Mouse (Mus musculus) hindbrain, postnatal 0 days (tissue): Measurements from ENCODE around the gene Syt11. TPM values are rescaled to one million over a fixed set of nuclear protein-coding genes. Genes with fewer than 3 reads are reported as not detected.
"Not testable (repeated sequence)": the region's sequence is repeated elsewhere in the genome, so short reads cannot be mapped to it uniquely, and the experiment has no call there.

Source experiments
- ATAC-seq: fragments of 200-750 bp; cut with Nextera tagmentation; 2 replicates; pipeline ENCODE4 v1.8.0; 2017; ENCODE audit warnings: mild to moderate bottlenecking, moderate TSS enrichment, moderate library complexity
- DNase-seq: peaks from one replicate; pipeline ENCODE4 v3.0.0-alpha.2; 2015; ENCODE audit warnings: low spot score
- H3K27ac ChIP-seq: fragments of 300-500 bp; sonication (generic); 2 replicates; pipeline ENCODE4 v1.5.1; 2014; ENCODE audit warnings: mild to moderate bottlenecking
- H3K27me3 ChIP-seq: fragments of 300-500 bp; sonication (generic); 2 replicates; pipeline ENCODE4 v1.6.1; 2014; ENCODE audit warnings: low read length, mixed read lengths; ENCODE audit not compliant: insufficient read depth
- H3K36me3 ChIP-seq: fragments of 300-500 bp; sonication (generic); 2 replicates; pipeline ENCODE4 v1.6.1; 2014; ENCODE audit warnings: low read length, mixed read lengths; ENCODE audit not compliant: insufficient read depth
- H3K4me1 ChIP-seq: fragments of 300-500 bp; sonication (generic); 2 replicates; pipeline ENCODE4 v1.6.1; 2014; ENCODE audit warnings: antibody characterized with exemption, low read length, mixed read lengths; ENCODE audit not compliant: insufficient read depth
- H3K4me2 ChIP-seq: fragments of 300-500 bp; sonication (generic); 2 replicates; pipeline ENCODE4 v1.6.1; 2014; ENCODE audit warnings: low read depth, mild to moderate bottlenecking, low read length, moderate library complexity, mixed read lengths
- H3K4me3 ChIP-seq: fragments of 300-500 bp; sonication (generic); 2 replicates; pipeline ENCODE4 v1.5.1; 2014; ENCODE audit warnings: low read length
- H3K9ac ChIP-seq: fragments of 300-500 bp; sonication (generic); replicated peaks from 2 replicates; pipeline ENCODE4 v1.6.1; 2014; ENCODE audit warnings: mild to moderate bottlenecking, low read length, moderate library complexity, mixed read lengths
- H3K9me3 ChIP-seq: fragments of 300-500 bp; sonication (generic); 2 replicates; pipeline ENCODE4 v1.6.1; 2016; ENCODE audit warnings: low read length, mixed read lengths
- CTCF ChIP-seq: IDR thresholded peaks from 2 replicates; pipeline ENCODE4 v1.5.1; 2016; ENCODE audit warnings: antibody characterized with exemption, control low read depth, low read depth
- WGBS: fragments of 180-500 bp; shearing (Covaris S2); extraction: QIAGEN DNeasy Blood & Tissue Kit; methylation state at CpG from one replicate; pipeline ENCODE4 v1.1.7; 2014; 5-methylcytosine and 5-hydroxymethylcytosine counted together
- polyA plus RNA-seq: library from polyadenylated mRNA; unstranded; fragments of >200 nt; fragmentation: Nextera tagmentation; extraction: Ambion mirVana; gene quantifications from 2 replicates; pipeline ENCODE4 v1.2.1, GENCODE M21; 2015
- total RNA-seq: library from RNA; depleted of rRNA; stranded (reverse); fragments of >200 nt; gene quantifications from 2 replicates; pipeline ENCODE4 v1.2.3, GENCODE M21; 2014; rRNA removed

Syt11 gene
- 201 and 216 TPM in 2 replicates for total RNA-seq
- polyA plus RNA-seq, result 265 and 273 TPM in 2 replicates

DNA sequence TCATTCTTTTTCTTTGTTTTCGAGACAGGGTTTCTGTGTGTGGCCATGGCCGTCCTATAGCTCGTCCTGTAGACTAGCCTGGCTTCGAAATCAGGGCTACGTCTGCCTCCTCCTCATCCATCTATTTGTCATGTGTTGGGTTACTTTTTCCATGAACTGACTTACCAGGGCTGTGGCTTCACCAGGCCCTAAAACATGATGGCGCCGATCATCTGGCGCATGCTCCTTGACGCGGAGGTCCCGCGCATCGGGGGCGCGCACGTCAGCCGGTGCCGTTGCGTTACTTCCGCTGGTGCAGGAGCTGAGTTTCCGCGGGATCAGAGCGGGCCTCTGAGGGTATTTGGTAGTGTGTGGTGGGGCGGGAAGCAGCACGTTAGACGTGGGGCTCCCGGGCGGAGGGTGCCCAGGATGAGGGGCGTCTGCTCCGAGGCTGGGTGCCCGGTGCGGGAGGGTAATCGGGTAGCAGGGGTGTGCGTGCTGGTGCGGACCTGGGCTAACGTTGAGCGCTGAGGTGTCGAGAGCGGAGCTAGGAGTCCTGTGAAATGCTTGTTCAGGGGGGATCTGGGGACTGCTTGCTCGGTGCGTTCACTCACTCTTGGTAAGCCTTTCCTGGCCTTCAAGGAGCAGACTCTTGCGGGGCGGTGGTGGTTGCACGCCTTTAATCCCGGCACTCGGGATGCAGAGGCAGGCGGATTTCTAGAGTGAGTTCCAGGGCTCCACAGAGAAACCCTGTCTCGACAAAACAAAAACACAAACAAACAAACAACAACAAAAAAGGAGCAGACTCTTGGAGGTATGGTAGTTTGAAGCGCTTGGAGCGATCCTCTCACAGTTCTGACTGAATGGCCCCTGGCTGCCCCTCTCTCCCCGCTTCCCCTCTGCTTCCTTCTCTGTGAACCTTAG, at the start of gene Syt11:
TSS of gene Syt11 (minus strand) at position 226 of the 903 bp plus-strand sequence.
- H3K4me1 ChIP-seq, H3K36me3 ChIP-seq, H3K9me3 ChIP-seq, H3K9ac ChIP-seq, H3K27me3 ChIP-seq: not testable (repeated sequence)
- DNase-seq, result peak; percentile 13
- peak within 1 kb of the TSS; percentile 74 for H3K27ac ChIP-seq
- H3K4me2 ChIP-seq, result peak within 1 kb of the TSS; percentile 25; the same call in 1 of the 2 replicates
- ATAC-seq, result peak; percentile 76
- peak within 1 kb of the TSS; percentile 33 for H3K4me3 ChIP-seq
- 3% methylated on average over 32 of the region's 51 CpGs for WGBS

GRCm38 (mm10) chr3:88803910-88804540, 29.1 kb upstream of the Syt11 start:
- no peak overlapping the region for H3K4me2 ChIP-seq
- ATAC-seq, result no peak
- no peak overlapping the region for H3K4me3 ChIP-seq
- TF ChIP-seq CTCF, result no peak
- DNase-seq, result no peak
- H3K9me3 ChIP-seq, result no peaks in the 10 kb centered on the region
- no peak overlapping the region for H3K27ac ChIP-seq
- WGBS, result 87% methylated on average over 5 of the region's 5 CpGs
- H3K27me3 ChIP-seq, result no peaks in the 10 kb centered on the region
- no peaks in the 10 kb centered on the region for H3K4me1 ChIP-seq
- H3K9ac ChIP-seq, result no peak overlapping the region
- H3K36me3 ChIP-seq, result 0 out of 2 replicates have a peak, but pooled peaks cover 6% of the 10 kb centered on the region

- H3K9me3 ChIP-seq, H3K9ac ChIP-seq, H3K4me1 ChIP-seq, H3K27ac ChIP-seq, DNase-seq, ATAC-seq, H3K27me3 ChIP-seq, H3K4me3 ChIP-seq, H3K36me3 ChIP-seq, H3K4me2 ChIP-seq: not testable (repeated sequence)
- 93% methylated on average over 6 of the region's 6 CpGs for WGBS
These were observed 22.5 kb upstream of the Syt11 start for GRCm38 (mm10) chr3:88797507-88797906.

- DNase-seq, H3K4me1 ChIP-seq, H3K36me3 ChIP-seq, ATAC-seq, H3K27me3 ChIP-seq, H3K9ac ChIP-seq, H3K9me3 ChIP-seq, H3K4me3 ChIP-seq, H3K27ac ChIP-seq, H3K4me2 ChIP-seq: not testable (repeated sequence)
- WGBS, result no CpG with 5 or more reads among the region's 4 CpGs
These were observed 13.1 kb upstream of the Syt11 start for GRCm38 (mm10) chr3:88788033-88788432.

DNA sequence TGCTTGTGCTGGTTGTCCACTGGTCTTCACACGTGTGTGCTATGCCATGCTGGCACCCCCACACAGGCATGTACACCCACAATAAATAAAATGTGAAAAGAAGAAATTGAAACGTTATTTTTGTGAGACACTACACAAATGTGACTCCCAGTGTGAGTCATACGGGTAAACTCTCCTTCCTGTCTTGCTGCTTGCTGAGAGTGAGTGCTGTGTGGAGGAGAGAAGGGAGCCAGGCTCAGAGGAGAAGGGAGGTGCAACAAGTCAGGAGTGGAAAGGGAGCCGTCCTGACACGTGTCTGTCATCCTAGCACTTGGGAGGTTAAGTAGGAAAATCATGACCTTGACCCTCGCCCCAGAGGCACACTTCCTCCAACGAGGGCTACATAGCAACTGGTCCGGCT, 11.8 kb upstream of the Syt11 start:
- DNase-seq, H3K27ac ChIP-seq, H3K27me3 ChIP-seq, H3K9me3 ChIP-seq, H3K36me3 ChIP-seq, ATAC-seq, H3K4me1 ChIP-seq, H3K9ac ChIP-seq, H3K4me2 ChIP-seq, H3K4me3 ChIP-seq: not testable (repeated sequence)
- WGBS, result no CpG with 5 or more reads among the region's 8 CpGs

- not testable (repeated sequence) for H3K27ac ChIP-seq, H3K4me3 ChIP-seq, ATAC-seq, H3K4me1 ChIP-seq, DNase-seq, H3K4me2 ChIP-seq, H3K9me3 ChIP-seq, H3K36me3 ChIP-seq, H3K27me3 ChIP-seq, H3K9ac ChIP-seq
- 89% methylated on average over 1 of the region's 4 CpGs for WGBS
These were observed 11.4 kb upstream of the Syt11 start for GRCm38 (mm10) chr3:88786323-88786722.

DNA sequence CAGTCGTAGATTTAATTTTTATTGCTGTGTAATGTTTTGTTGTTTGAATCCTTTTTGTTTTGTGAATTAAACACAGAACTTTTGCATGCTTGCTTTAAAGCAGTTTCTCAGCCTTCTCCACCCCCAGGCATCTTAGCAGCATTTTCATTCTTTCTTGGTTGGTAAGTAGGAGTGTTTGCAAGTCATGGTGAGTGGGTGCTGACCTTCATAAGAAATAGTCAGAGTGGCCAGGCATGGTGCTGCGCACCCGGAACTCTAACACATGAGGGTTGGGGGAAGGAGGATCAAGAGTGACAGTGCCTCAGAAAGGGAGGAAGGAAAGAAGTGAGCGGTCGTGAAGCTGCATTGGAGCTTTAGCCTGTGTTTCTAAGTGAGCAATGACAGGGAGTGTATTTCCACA, 9.9 kb upstream of the Syt11 start:
- Histone ChIP-seq H3K27ac (no peak overlapping the region), H3K9ac (no peak overlapping the region), H3K4me2 (no peak overlapping the region), H3K4me3 (no peak overlapping the region), H3K9me3 (no peaks in the 10 kb centered on the region), H3K36me3 (no peaks in the 10 kb centered on the region), H3K27me3 (no peaks in the 10 kb centered on the region), H3K4me1 (no peaks in the 10 kb centered on the region)
- 92% methylated on average over 5 of the region's 5 CpGs for WGBS
- DNase-seq, result no peak
- no peak for ATAC-seq
- no peak for TF ChIP-seq CTCF

DNA sequence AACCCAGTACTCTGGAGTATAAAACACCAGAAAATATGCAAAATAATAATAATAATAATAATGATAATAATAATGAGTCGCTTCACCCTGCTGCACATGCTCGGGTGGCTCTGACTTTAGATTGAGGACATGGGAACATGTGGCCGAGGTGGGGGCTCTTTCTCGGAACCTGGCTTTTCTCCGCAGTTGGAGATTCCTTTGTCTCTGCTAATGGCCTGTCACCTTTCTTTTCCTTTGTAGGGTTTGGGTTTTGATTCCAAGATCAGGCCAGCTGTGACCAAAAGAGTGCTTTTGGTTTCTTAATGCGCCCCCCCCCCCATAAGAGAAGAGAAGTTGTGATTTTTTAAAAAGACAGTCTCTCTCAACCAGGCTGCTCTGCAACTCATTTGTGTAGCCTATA, 1.8 kb downstream of the Syt11 start:
- whole genome bisulfite sequencing, result 84% methylated on average over 6 of the region's 6 CpGs
- ATAC-seq, result not testable (repeated sequence)

GRCm38 (mm10) chr3:88772399-88772798, 2.6 kb downstream of the Syt11 start:
- H3K4me2 ChIP-seq, H3K4me1 ChIP-seq, H3K27me3 ChIP-seq, H3K9me3 ChIP-seq, H3K36me3 ChIP-seq, H3K9ac ChIP-seq: not testable (repeated sequence)
- DNase-seq, result peak; percentile 91
- ATAC-seq, result peak; percentile 86
- Histone ChIP-seq H3K4me3 (peak overlapping the region; percentile 40), H3K27ac (peak overlapping the region; percentile 66; the same call in 1 of the 2 replicates)
- under 1% methylated on average over 17 of the region's 19 CpGs for WGBS

More for the DNA sequence above, 1.8 kb downstream of the Syt11 start:
- not testable (repeated sequence) for H3K4me1 ChIP-seq, H3K4me2 ChIP-seq, H3K27me3 ChIP-seq, DNase-seq, H3K27ac ChIP-seq, H3K36me3 ChIP-seq, H3K9ac ChIP-seq, H3K9me3 ChIP-seq, H3K4me3 ChIP-seq
